Mouse (Mus musculus) heart, adult 2 months (tissue): ENCODE data around the gene Hk2.

Experiments used
- CTCF ChIP-seq: fragments of 200-600 bp; IDR thresholded peaks from 2 replicates; pipeline ENCODE4 v1.8.1; 2022; ENCODE audit warnings: antibody characterized with exemption, mild to moderate bottlenecking, moderate library complexity
- EP300 ChIP-seq: fragments of 200-500 bp; IDR thresholded peaks from 2 replicates; pipeline ENCODE4 v1.6.1; 2011; ENCODE audit warnings: low read depth, low read length, control low read depth; ENCODE audit not compliant: insufficient read depth

DNA sequence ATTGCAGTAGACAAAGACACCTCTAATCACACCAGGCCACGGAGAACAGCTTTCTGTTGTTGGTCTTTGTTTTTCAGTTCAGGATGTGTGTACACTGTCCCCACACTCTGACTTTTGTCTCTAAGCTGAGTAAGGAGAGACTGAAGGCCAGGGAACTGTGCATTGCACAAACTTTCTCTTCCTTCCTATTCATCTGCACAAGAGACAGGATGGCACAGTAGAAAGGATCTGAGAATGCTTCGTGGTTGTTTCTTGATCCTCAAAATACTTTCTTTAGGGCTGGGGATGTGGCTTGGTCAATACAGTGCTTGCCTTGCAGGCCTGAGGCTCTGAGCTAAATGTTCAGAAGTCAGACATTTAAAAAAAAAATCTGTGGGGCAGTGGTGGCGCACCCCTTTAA is 30.7 kb upstream of the Hk2 start:
- TF ChIP-seq CTCF (no peak), EP300 (no peak)
